Mouse (Mus musculus) bone marrow macrophage, adult 2 months (primary cell): ENCODE results near the gene Plekhm2.

Experiments
- CTCF ChIP-seq: IDR thresholded peaks from 2 replicates; pipeline ENCODE4 v1.5.1; 2012; ENCODE audit warnings: low read depth, mild to moderate bottlenecking, low read length, moderate library complexity
- POLR2A ChIP-seq: IDR thresholded peaks from 2 replicates; pipeline ENCODE4 v1.6.1; 2012; ENCODE audit warnings: mild to moderate bottlenecking, low read depth, low read length, borderline replicate concordance

- no peak for TF ChIP-seq CTCF
- TF ChIP-seq POLR2A: no peak
These were observed 42.6 kb downstream of the Plekhm2 start for GRCm38 (mm10) chr4:141622091-141622490.
